Mouse (Mus musculus) heart, adult 2 months (tissue): ENCODE results near the gene Btg4.

Experiments used
- CTCF ChIP-seq: fragments of 200-600 bp; IDR thresholded peaks from 2 replicates; pipeline ENCODE4 v1.8.1; 2022; ENCODE audit warnings: antibody characterized with exemption, mild to moderate bottlenecking, moderate library complexity
- EP300 ChIP-seq: fragments of 200-500 bp; IDR thresholded peaks from 2 replicates; pipeline ENCODE4 v1.6.1; 2011; ENCODE audit warnings: low read depth, low read length, control low read depth; ENCODE audit not compliant: insufficient read depth
- POLR2A ChIP-seq: fragments of 200-500 bp; IDR thresholded peaks from 2 replicates; pipeline ENCODE4 v1.6.1; 2011; ENCODE audit warnings: mild to moderate bottlenecking, low read depth, low read length, control low read depth; ENCODE audit not compliant: insufficient read depth

DNA sequence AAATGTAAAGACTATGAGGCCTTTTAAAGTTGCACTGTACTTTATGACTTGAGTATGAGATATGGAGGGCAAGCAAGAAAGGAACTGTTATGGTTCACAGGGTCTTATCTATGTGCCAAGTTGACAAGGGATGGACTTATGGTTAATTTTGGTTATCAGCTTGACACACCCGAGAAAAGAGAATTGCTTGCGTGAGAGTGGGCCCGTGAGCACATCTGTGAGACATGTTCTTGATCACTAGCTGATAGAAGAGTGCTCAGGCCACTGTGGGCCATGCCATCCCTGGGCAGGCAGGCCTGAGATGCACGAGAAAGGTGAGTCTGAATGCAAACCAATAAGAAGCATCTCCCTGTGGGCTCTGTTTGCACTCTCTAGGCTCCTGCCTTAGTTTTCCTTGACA, 76.7 kb downstream of the Btg4 start:
- TF ChIP-seq CTCF (no peak), POLR2A (no peak), EP300 (no peak)
